Mouse (Mus musculus): ENCODE data around the gene Adi1.

- no peak for TF ChIP-seq CTCF (IDR thresholded peaks at IDR 0.05; ENCODE audit: borderline replicate concordance, extremely low read depth, insufficient read depth, insufficient read length)
- TF ChIP-seq POLR2A (IDR thresholded peaks at IDR 0.05; ENCODE audit: borderline replicate concordance, extremely low read depth, insufficient read depth, insufficient read length, poor library complexity, severe bottlenecking) = no peak
Observed at GRCm38 (mm10) chr12:28708154-28708553, 33.1 kb downstream of the Adi1 start.
